Comparison of ENCODE assay signal across 15 mouse cellular contexts in the genomic region with DNA sequence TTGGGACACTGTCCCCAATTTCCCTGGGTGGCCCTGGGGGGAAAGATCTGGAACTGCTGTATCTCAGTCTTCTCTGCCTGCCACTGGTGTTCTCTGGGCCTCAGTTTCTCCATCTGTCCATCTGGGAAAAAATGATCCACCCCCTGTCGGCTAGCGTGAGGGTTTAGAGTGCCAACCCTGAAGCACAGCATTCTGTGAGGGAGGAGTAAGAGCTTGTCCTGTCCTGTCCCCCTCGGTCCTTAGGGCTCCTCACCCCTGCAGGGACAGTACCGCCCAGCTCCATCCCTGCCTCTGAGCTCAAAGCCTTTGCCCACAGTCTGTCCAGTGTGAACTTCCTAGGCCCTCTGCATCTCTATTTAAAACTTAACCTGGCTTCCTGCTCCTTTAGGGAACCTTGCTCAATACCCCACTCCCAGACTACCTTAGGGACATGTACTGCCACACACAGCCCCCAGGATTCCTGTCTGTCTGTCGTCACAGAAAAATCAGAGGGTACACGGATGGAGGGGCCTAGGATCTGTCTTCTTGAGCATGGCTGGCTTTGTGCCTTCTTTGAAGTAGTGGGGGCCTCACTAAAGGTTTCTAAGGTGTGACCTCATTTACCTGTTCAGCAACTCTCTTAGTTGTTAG. TPM values are rescaled to one million over a fixed set of nuclear protein-coding genes. Genes with fewer than 3 reads are reported as not detected.
DNase-seq lines count a peak whose midpoint lies in the region; ATAC-seq and TF ChIP-seq lines count a peak whose summit lies in the region.
"Had no signal": no experiment of that assay in that cellular context is flagged by ENCODE, and none has a peak within 500 bp of the region (broad histone marks: within the 10 kb centered on the region; RNA-seq: fewer than 3 reads in every experiment).

No protein-coding gene starts in this region.

- peak overlapping the region; percentile 20 for H3K27ac ChIP-seq in heart, embryonic 13.5 days (replicated peaks)
- H3K27ac ChIP-seq in liver, postnatal 0 days (ENCODE audit: low read depth) = 0 out of 2 replicates have a peak overlapping the region, but pooled peaks have one; percentile 60
- no peak overlapping the region for H3K27ac ChIP-seq in liver, embryonic 11.5 days (ENCODE audit: low read depth, low read length)
- peak overlapping the region; percentile 81 for H3K27ac ChIP-seq in embryonic facial prominence, embryonic 13.5 days
- H3K27ac ChIP-seq in limb, embryonic 12.5 days = 0 out of 2 replicates have a peak overlapping the region, but pooled peaks have one; percentile 82
- H3K27ac ChIP-seq: left cerebral cortex, adult 2 months; midbrain, embryonic 13.5 days had no signal

- TF ChIP-seq CTCF in liver, postnatal 0 days (IDR thresholded peaks at IDR 0.05; ENCODE audit: low read depth) = no peak

- H3K27me3 ChIP-seq in heart, embryonic 13.5 days (replicated peaks) = peaks cover 21% of the 10 kb centered on the region; the same call in 1 of the 2 replicates
- H3K27me3 ChIP-seq in liver, postnatal 0 days (ENCODE audit: insufficient read depth, low read length) = peaks cover 18% of the 10 kb centered on the region
- H3K27me3 ChIP-seq in liver, embryonic 11.5 days (replicated peaks; ENCODE audit: control insufficient read depth, insufficient read depth, low read length) = peaks cover 34% of the 10 kb centered on the region
- H3K27me3 ChIP-seq in embryonic facial prominence, embryonic 13.5 days = no peaks in the 10 kb centered on the region; the same call in 1 of the 2 replicates
- H3K27me3 ChIP-seq in limb, embryonic 12.5 days = peaks cover 29% of the 10 kb centered on the region

- no peak for DNase-seq in heart, postnatal 36 days
- no peak for DNase-seq in liver, postnatal 0 days
- no peak for DNase-seq in liver, embryonic 11.5 days (ENCODE audit: low spot score)
- no peak for DNase-seq in left cerebral cortex, adult 8-10 months (ENCODE audit: low spot score in 2 of 2)
- DNase-seq: forebrain, postnatal 0 days; right cerebral cortex, adult 18-20 months; thymus, adult 2 months had no signal

- no peak overlapping the region for H3K4me3 ChIP-seq in heart, embryonic 13.5 days
- H3K4me3 ChIP-seq in liver, postnatal 0 days (ENCODE audit: low read depth, low read length) = no peak overlapping the region
- H3K4me3 ChIP-seq in liver, embryonic 11.5 days (ENCODE audit: low read depth, low read length) = no peak overlapping the region
- no peak overlapping the region for H3K4me3 ChIP-seq in embryonic facial prominence, embryonic 13.5 days
- H3K4me3 ChIP-seq in limb, embryonic 12.5 days (replicated peaks) = no peak overlapping the region

- peak overlapping the region; percentile 86; the same call in 1 of the 2 replicates for H3K4me2 ChIP-seq in heart, embryonic 13.5 days
- no peak overlapping the region for H3K4me2 ChIP-seq in liver, postnatal 0 days (ENCODE audit: low read depth, low read length)
- H3K4me2 ChIP-seq in liver, embryonic 11.5 days = no peak overlapping the region
- 0 out of 2 replicates have a peak overlapping the region, but pooled peaks have one; percentile 84 for H3K4me2 ChIP-seq in embryonic facial prominence, embryonic 13.5 days
- no peak overlapping the region for H3K4me2 ChIP-seq in limb, embryonic 12.5 days

- WGBS in heart, embryonic 13.5 days = 63% methylated on average over 6 of the region's 6 CpGs
- WGBS in liver, postnatal 0 days (ENCODE audit: insufficient replicate concordance) = 58% methylated on average over 6 of the region's 6 CpGs
- 62% methylated on average over 6 of the region's 6 CpGs for WGBS in liver, embryonic 11.5 days
- WGBS in embryonic facial prominence, embryonic 13.5 days = 28% methylated on average over 6 of the region's 6 CpGs
- WGBS in limb, embryonic 12.5 days = 37% methylated on average over 6 of the region's 6 CpGs

- ATAC-seq in heart, embryonic 13.5 days (ENCODE audit: extremely low read depth, insufficient number of reproducible peaks, low FRiP score, low TSS enrichment) = no peak
- ATAC-seq in liver, postnatal 0 days = no peak
- no peak for ATAC-seq in liver, embryonic 11.5 days (replicated peaks; ENCODE audit: low FRiP score)
- no peak for ATAC-seq in embryonic facial prominence, embryonic 13.5 days (ENCODE audit: insufficient number of reproducible peaks, insufficient read depth, low FRiP score, low TSS enrichment, low read depth)
- ATAC-seq in limb, embryonic 12.5 days (ENCODE audit: insufficient number of reproducible peaks, insufficient read depth, low FRiP score, low TSS enrichment, low read depth) = no peak
- ATAC-seq: forebrain, postnatal 0 days; midbrain, embryonic 13.5 days had no signal

- H3K4me1 ChIP-seq in heart, embryonic 13.5 days = peaks cover 65% of the 10 kb centered on the region
- H3K4me1 ChIP-seq in liver, postnatal 0 days (ENCODE audit: insufficient read depth) = peaks cover 22% of the 10 kb centered on the region
- peaks cover 40% of the 10 kb centered on the region for H3K4me1 ChIP-seq in liver, embryonic 11.5 days (replicated peaks; ENCODE audit: control insufficient read depth, insufficient read depth, low read length)
- peaks cover 74% of the 10 kb centered on the region for H3K4me1 ChIP-seq in embryonic facial prominence, embryonic 13.5 days
- H3K4me1 ChIP-seq in limb, embryonic 12.5 days (replicated peaks) = peaks cover 63% of the 10 kb centered on the region

- no peaks in the 10 kb centered on the region for H3K9me3 ChIP-seq in heart, embryonic 13.5 days
- H3K9me3 ChIP-seq in liver, postnatal 0 days (ENCODE audit: low read length) = no peaks in the 10 kb centered on the region
- H3K9me3 ChIP-seq in liver, embryonic 11.5 days (ENCODE audit: control insufficient read depth, low read length) = no peaks in the 10 kb centered on the region
- H3K9me3 ChIP-seq in embryonic facial prominence, embryonic 13.5 days = no peaks in the 10 kb centered on the region
- H3K9me3 ChIP-seq in limb, embryonic 12.5 days = no peaks in the 10 kb centered on the region
- H3K9me3 ChIP-seq: hindbrain, embryonic 12.5 days; midbrain, embryonic 13.5 days had no signal

- no peak for TF ChIP-seq EP300 in liver, postnatal 0 days (IDR thresholded peaks at IDR 0.05; ENCODE audit: low read depth)

- peak overlapping the region; percentile 40; the same call in 1 of the 2 replicates for H3K9ac ChIP-seq in heart, embryonic 13.5 days
- no peak overlapping the region for H3K9ac ChIP-seq in liver, postnatal 0 days (replicated peaks)
- no peak overlapping the region for H3K9ac ChIP-seq in liver, embryonic 11.5 days (ENCODE audit: low read depth, low read length)
- H3K9ac ChIP-seq in embryonic facial prominence, embryonic 13.5 days = 0 out of 2 replicates have a peak overlapping the region, but pooled peaks have one; percentile 1
- peak overlapping the region; percentile 18; the same call in 1 of the 2 replicates for H3K9ac ChIP-seq in limb, embryonic 12.5 days (replicated peaks)

- H3K36me3 ChIP-seq in heart, embryonic 13.5 days = peaks cover 3% of the 10 kb centered on the region; the same call in 1 of the 2 replicates
- H3K36me3 ChIP-seq in liver, postnatal 0 days (replicated peaks; ENCODE audit: insufficient read depth, low read length) = no peaks in the 10 kb centered on the region
- no peaks in the 10 kb centered on the region for H3K36me3 ChIP-seq in liver, embryonic 11.5 days (ENCODE audit: control insufficient read depth, insufficient read depth, low read length)
- no peaks in the 10 kb centered on the region for H3K36me3 ChIP-seq in embryonic facial prominence, embryonic 13.5 days
- H3K36me3 ChIP-seq in limb, embryonic 12.5 days = no peaks in the 10 kb centered on the region
- H3K36me3 ChIP-seq: hindbrain, embryonic 12.5 days; midbrain, embryonic 13.5 days had no signal

- intact Hi-C loops in heart, postnatal 36 days (cut with DNase I) = no loop called here

RNA-seq across cellular contexts. Expression of a gene that starts 1.1 kb away (rescaled TPM):
- 34.2 and 36.1 TPM in 2 replicates for polyA plus RNA-seq in heart, embryonic 13.5 days (2015; fragmentation: Nextera tagmentation; extraction: Ambion mirVana)
- 10 to 100 TPM; 37.6 to 47.6 TPM for total RNA-seq in heart, postnatal 36 days (2021)
- polyA plus RNA-seq in liver, postnatal 0 days (2015; fragmentation: Nextera tagmentation; extraction: Ambion mirVana) = 12.6 and 19.8 TPM in 2 replicates
- polyA plus RNA-seq in liver, embryonic 11.5 days (2014; fragmentation: Nextera tagmentation; extraction: Ambion mirVana) = 21.9 and 23.9 TPM in 2 replicates
- polyA plus RNA-seq in embryonic facial prominence, embryonic 13.5 days (2015; fragmentation: Nextera tagmentation; extraction: Ambion mirVana) = 25.2 and 28.6 TPM in 2 replicates
- polyA plus RNA-seq in limb, embryonic 12.5 days (2016; fragmentation: Nextera tagmentation; extraction: Ambion mirVana) = 14.3 and 15.8 TPM in 2 replicates
- 10 to 100 TPM; 16.8 to 22.9 (median 20.1) TPM for total RNA-seq in left cerebral cortex, adult 8-10 months (2022)

RNA-seq across cellular contexts. Expression of a gene that starts 14.1 kb away (rescaled TPM):
- polyA plus RNA-seq in heart, embryonic 13.5 days (2015; fragmentation: Nextera tagmentation; extraction: Ambion mirVana) = 0.82 TPM in 1 of 2 replicates, not detected in the other
- under 1 TPM in 1 of 2 experiments, not detected in 1; 0.56 TPM for total RNA-seq in heart, postnatal 36 days (2021)
- 3.4 TPM in 2 replicates for polyA plus RNA-seq in liver, postnatal 0 days (2015; fragmentation: Nextera tagmentation; extraction: Ambion mirVana)
- polyA plus RNA-seq in liver, embryonic 11.5 days (2014; fragmentation: Nextera tagmentation; extraction: Ambion mirVana) = 6.9 and 11.4 TPM in 2 replicates
- 1.3 TPM in 1 of 2 replicates, not detected in the other for polyA plus RNA-seq in embryonic facial prominence, embryonic 13.5 days (2015; fragmentation: Nextera tagmentation; extraction: Ambion mirVana)
- polyA plus RNA-seq in limb, embryonic 12.5 days (2016; fragmentation: Nextera tagmentation; extraction: Ambion mirVana) = not detected in 2 replicates
- not detected for total RNA-seq in left cerebral cortex, adult 8-10 months (2022)
- total RNA-seq: forebrain, postnatal 0 days; left cerebral cortex, adult 2 months had no signal
- polyA plus RNA-seq: forebrain, postnatal 0 days; hindbrain, embryonic 12.5 days; midbrain, embryonic 13.5 days; neural tube, embryonic 14.5 days had no signal

RNA-seq across cellular contexts. Expression of a gene that starts 35.7 kb away (rescaled TPM):
- polyA plus RNA-seq in heart, embryonic 13.5 days (2015; fragmentation: Nextera tagmentation; extraction: Ambion mirVana) = 44.3 and 46.2 TPM in 2 replicates
- 10 to 100 TPM; 40.3 to 43.2 TPM for total RNA-seq in heart, postnatal 36 days (2021)
- 12.9 and 14.8 TPM in 2 replicates for polyA plus RNA-seq in liver, postnatal 0 days (2015; fragmentation: Nextera tagmentation; extraction: Ambion mirVana)
- 40.8 and 43.0 TPM in 2 replicates for polyA plus RNA-seq in liver, embryonic 11.5 days (2014; fragmentation: Nextera tagmentation; extraction: Ambion mirVana)
- 42.5 and 51.8 TPM in 2 replicates for polyA plus RNA-seq in embryonic facial prominence, embryonic 13.5 days (2015; fragmentation: Nextera tagmentation; extraction: Ambion mirVana)
- 45.9 and 47.4 TPM in 2 replicates for polyA plus RNA-seq in limb, embryonic 12.5 days (2016; fragmentation: Nextera tagmentation; extraction: Ambion mirVana)
- 10 to 100 TPM; 53.5 to 64.7 (median 57.6) TPM for total RNA-seq in left cerebral cortex, adult 8-10 months (2022)

RNA-seq across cellular contexts. Expression of a gene that starts 38.4 kb away (rescaled TPM):
- polyA plus RNA-seq in heart, embryonic 13.5 days (2015; fragmentation: Nextera tagmentation; extraction: Ambion mirVana) = 5.1 and 5.3 TPM in 2 replicates
- total RNA-seq in heart, postnatal 36 days (2021) = 10 to 100 TPM; 15.4 to 19.0 TPM
- polyA plus RNA-seq in liver, postnatal 0 days (2015; fragmentation: Nextera tagmentation; extraction: Ambion mirVana) = 1.5 and 1.8 TPM in 2 replicates
- polyA plus RNA-seq in liver, embryonic 11.5 days (2014; fragmentation: Nextera tagmentation; extraction: Ambion mirVana) = 2.3 and 2.7 TPM in 2 replicates
- polyA plus RNA-seq in embryonic facial prominence, embryonic 13.5 days (2015; fragmentation: Nextera tagmentation; extraction: Ambion mirVana) = 3.0 and 3.2 TPM in 2 replicates
- polyA plus RNA-seq in limb, embryonic 12.5 days (2016; fragmentation: Nextera tagmentation; extraction: Ambion mirVana) = 3.3 and 4.2 TPM in 2 replicates
- total RNA-seq in left cerebral cortex, adult 8-10 months (2022) = 1 to 10 TPM; 4.9 to 5.4 (median 5.0) TPM

RNA-seq across cellular contexts. Expression of a gene that starts 58.2 kb away (rescaled TPM):
- polyA plus RNA-seq in heart, embryonic 13.5 days (2015; fragmentation: Nextera tagmentation; extraction: Ambion mirVana) = 0.20 and 0.31 TPM in 2 replicates
- total RNA-seq in heart, postnatal 36 days (2021) = not detected
- polyA plus RNA-seq in liver, postnatal 0 days (2015; fragmentation: Nextera tagmentation; extraction: Ambion mirVana) = 0.07 TPM in 1 of 2 replicates, not detected in the other
- 0.55 and 0.99 TPM in 2 replicates for polyA plus RNA-seq in liver, embryonic 11.5 days (2014; fragmentation: Nextera tagmentation; extraction: Ambion mirVana)
- 0.18 and 0.25 TPM in 2 replicates for polyA plus RNA-seq in embryonic facial prominence, embryonic 13.5 days (2015; fragmentation: Nextera tagmentation; extraction: Ambion mirVana)
- polyA plus RNA-seq in limb, embryonic 12.5 days (2016; fragmentation: Nextera tagmentation; extraction: Ambion mirVana) = 0.16 and 0.41 TPM in 2 replicates
- under 1 TPM in 2 of 4 experiments, not detected in 2; 0.36 to 0.46 TPM for total RNA-seq in left cerebral cortex, adult 8-10 months (2022)
- total RNA-seq: forebrain, postnatal 0 days; left cerebral cortex, adult 2 months had no signal
- polyA plus RNA-seq: forebrain, postnatal 0 days; gonadal fat pad, adult 2 months had no signal

Comparison
In these comparisons a context has a peak if more than half of its experiments do, and no peak if none do; other contexts are left out.
1. H3K4me2 ChIP-seq: peak in heart, embryonic 13.5 days (single experiment) and embryonic facial prominence, embryonic 13.5 days (single experiment); none in liver, postnatal 0 days (single experiment), liver, embryonic 11.5 days (single experiment) and limb, embryonic 12.5 days (single experiment).
2. H3K9ac ChIP-seq: peak in heart, embryonic 13.5 days (single experiment), embryonic facial prominence, embryonic 13.5 days (single experiment) and limb, embryonic 12.5 days (single experiment); none in liver, postnatal 0 days (single experiment) and liver, embryonic 11.5 days (single experiment).